Mouse (Mus musculus) MEL (cell line): ENCODE data around the gene Ccdc33. TPM values are rescaled to one million over a fixed set of nuclear protein-coding genes. Genes with fewer than 3 reads are reported as not detected.

ENCODE experiments used
- DNase-seq: peaks from one replicate; pipeline ENCODE4 v3.0.0; 2011; ENCODE audit warnings: low read depth, low spot score
- H3K27ac ChIP-seq: 2 replicates; pipeline ENCODE4 v1.5.1; 2012; ENCODE audit warnings: low read depth, mild to moderate bottlenecking, control low read depth, low read length, moderate library complexity; ENCODE audit not compliant: control insufficient read depth
- H3K27me3 ChIP-seq, 2 experiments: fragments of 150-350 bp in 1 of 2; sonication (generic) in 1 of 2; 2 replicates each; pipeline ENCODE4 v1.6.1; 2012; ENCODE audit warnings: low read length in 2 of 2, mild to moderate bottlenecking in 2 of 2, improper control_type of control experiment in 1 of 2, moderate library complexity in 1 of 2; ENCODE audit not compliant: insufficient read depth in 2 of 2, control insufficient read depth in 1 of 2
- H3K36me3 ChIP-seq, 2 experiments: 2 replicates each; pipeline ENCODE4 v1.6.1; 2012 to 2014; ENCODE audit warnings: low read length in 2 of 2, improper control_type of control experiment in 1 of 2, inconsistent platforms in 1 of 2, mild to moderate bottlenecking in 1 of 2; ENCODE audit not compliant: insufficient read depth in 2 of 2, control insufficient read depth in 1 of 2
- H3K4me1 ChIP-seq, 2 experiments: fragments of 150-350 bp in 1 of 2; sonication (generic) in 1 of 2; 2 replicates each; pipeline ENCODE4 v1.6.1; 2012; ENCODE audit warnings: low read length in 2 of 2, improper control_type of control experiment in 1 of 2, mild to moderate bottlenecking in 1 of 2; ENCODE audit not compliant: insufficient read depth in 2 of 2, control insufficient read depth in 1 of 2
- H3K4me3 ChIP-seq, 2 experiments: fragments of 150-350 bp in 1 of 2; sonication (generic) in 1 of 2; 2 replicates each; pipeline ENCODE4 v1.5.1; 2012; ENCODE audit warnings: low read depth in 2 of 2, low read length in 2 of 2, mild to moderate bottlenecking in 2 of 2, moderate library complexity in 2 of 2, control low read depth in 1 of 2, improper control_type of control experiment in 1 of 2; ENCODE audit not compliant: control insufficient read depth in 1 of 2, insufficient read depth in 1 of 2
- H3K79me2 ChIP-seq: 2 replicates; pipeline ENCODE4 v1.6.1; 2012; ENCODE audit warnings: mild to moderate bottlenecking, low read length, moderate library complexity; ENCODE audit not compliant: control insufficient read depth, poor library complexity, insufficient read depth
- H3K9ac ChIP-seq: 2 replicates; pipeline ENCODE4 v1.6.1; 2012; ENCODE audit warnings: low read depth, mild to moderate bottlenecking, control low read depth, low read length, moderate library complexity; ENCODE audit not compliant: control insufficient read depth, poor library complexity, severe bottlenecking
- H3K9me3 ChIP-seq: fragments of 150-350 bp; sonication (generic); replicated peaks from 2 replicates; pipeline ENCODE4 v1.6.1; 2012; ENCODE audit warnings: mild to moderate bottlenecking, low read length, improper control_type of control experiment, moderate library complexity; ENCODE audit not compliant: insufficient read depth
- BHLHE40 ChIP-seq: IDR thresholded peaks from 2 replicates; pipeline ENCODE4 v1.6.1; 2012; ENCODE audit warnings: low read depth, mild to moderate bottlenecking, inconsistent platforms, low read length, improper control_type of control experiment, borderline replicate concordance
- CHD1 ChIP-seq: IDR thresholded peaks from 2 replicates; pipeline ENCODE4 v1.6.1; 2012; ENCODE audit warnings: low read depth, mild to moderate bottlenecking, inconsistent platforms, low read length, improper control_type of control experiment
- CHD2 ChIP-seq: IDR thresholded peaks from 2 replicates; pipeline ENCODE4 v1.6.1; 2011; ENCODE audit warnings: low read length, improper control_type of control experiment
- CTCF ChIP-seq, 3 experiments: IDR thresholded peaks in 2 of 3; conservative IDR thresholded peaks in 1 of 3; 2 replicates each; pipeline ENCODE4 v1.5.1; 2011 to 2012; ENCODE audit warnings: low read length in 3 of 3, low read depth in 2 of 3, mild to moderate bottlenecking in 2 of 3, improper control_type of control experiment in 1 of 3, inconsistent platforms in 1 of 3, mixed read lengths in 1 of 3, moderate library complexity in 1 of 3; ENCODE audit not compliant: control insufficient read depth in 1 of 3, insufficient read depth in 1 of 3, poor library complexity in 1 of 3, severe bottlenecking in 1 of 3
- ELF1 ChIP-seq: IDR thresholded peaks from 2 replicates; pipeline ENCODE4 v1.6.1; 2014; ENCODE audit warnings: low read depth, mild to moderate bottlenecking, inconsistent platforms, low read length, improper control_type of control experiment, moderate library complexity
- GATA1 ChIP-seq: IDR thresholded peaks from 2 replicates; pipeline ENCODE4 v1.6.1; 2011; ENCODE audit warnings: low read depth, low read length, improper control_type of control experiment
- HCFC1 ChIP-seq: IDR thresholded peaks from 2 replicates; pipeline ENCODE4 v1.6.1; 2012; ENCODE audit warnings: low read depth, mild to moderate bottlenecking, inconsistent platforms, low read length, improper control_type of control experiment, moderate library complexity
- JUND ChIP-seq: IDR thresholded peaks from 2 replicates; pipeline ENCODE4 v1.6.1; 2011; ENCODE audit warnings: low read depth, mild to moderate bottlenecking, improper control_type of control experiment, low read length
- MXI1 ChIP-seq: IDR thresholded peaks from 2 replicates; pipeline ENCODE4 v1.6.1; 2011; ENCODE audit warnings: mild to moderate bottlenecking, low read depth, low read length, improper control_type of control experiment
- MYC ChIP-seq: IDR thresholded peaks from 2 replicates; pipeline ENCODE4 v1.6.1; 2011; ENCODE audit warnings: low read depth, mild to moderate bottlenecking, low read length, improper control_type of control experiment, moderate library complexity
- NELFE ChIP-seq: IDR thresholded peaks from 2 replicates; pipeline ENCODE4 v1.6.1; 2011; ENCODE audit warnings: low read depth, low read length, improper control_type of control experiment
- NRF1 ChIP-seq: IDR thresholded peaks from 2 replicates; pipeline ENCODE4 v1.6.1; 2014; ENCODE audit warnings: low read depth, mild to moderate bottlenecking, inconsistent platforms, low read length, improper control_type of control experiment, moderate library complexity; ENCODE audit not compliant: poor library complexity, insufficient read depth, severe bottlenecking
- POLR2A ChIP-seq, 2 experiments: IDR thresholded peaks; 2 replicates each; pipeline ENCODE4 v1.6.1; 2011 to 2012; ENCODE audit warnings: low read length in 2 of 2, mild to moderate bottlenecking in 2 of 2, control low read depth in 1 of 2, improper control_type of control experiment in 1 of 2, low read depth in 1 of 2, moderate library complexity in 1 of 2; ENCODE audit not compliant: control insufficient read depth in 1 of 2, insufficient read depth in 1 of 2, poor library complexity in 1 of 2
- POLR2AphosphoS5 ChIP-seq: IDR thresholded peaks from 2 replicates; pipeline ENCODE4 v1.6.1; 2012; ENCODE audit warnings: low read depth, borderline replicate concordance, mild to moderate bottlenecking, inconsistent platforms, low read length, moderate library complexity, mixed read lengths
- RAD21 ChIP-seq: IDR thresholded peaks from 2 replicates; pipeline ENCODE4 v1.6.1; 2011; ENCODE audit warnings: mild to moderate bottlenecking, low read depth, low read length, improper control_type of control experiment
- SMC3 ChIP-seq: IDR thresholded peaks from 2 replicates; pipeline ENCODE4 v1.6.1; 2011; ENCODE audit warnings: low read depth, low read length, improper control_type of control experiment
- USF1 ChIP-seq: IDR thresholded peaks from 2 replicates; pipeline ENCODE4 v1.6.1; 2014; ENCODE audit warnings: low read depth, mild to moderate bottlenecking, inconsistent platforms, low read length, improper control_type of control experiment, moderate library complexity
- ZKSCAN1 ChIP-seq: IDR thresholded peaks from 2 replicates; pipeline ENCODE4 v1.6.1; 2012; ENCODE audit warnings: low read depth, mild to moderate bottlenecking, inconsistent platforms, low read length, improper control_type of control experiment, moderate library complexity
- ZNF384 ChIP-seq: IDR thresholded peaks from 2 replicates; pipeline ENCODE4 v1.6.1; 2012; ENCODE audit warnings: low read depth, mild to moderate bottlenecking, inconsistent platforms, low read length, improper control_type of control experiment
- polyA plus RNA-seq, 2 experiments: library from polyadenylated mRNA; stranded (reverse) in 1 of 2; unstranded in 1 of 2; fragments of >175 nt in 1 of 2; fragments of >200 nt in 1 of 2; gene quantifications; 2 replicates each; pipeline versions ENCODE4 v1.2.1 to v1.2.4; 2012; ENCODE audit warnings: low replicate concordance in 2 of 2, low read depth in 1 of 2; ENCODE audit not compliant: insufficient read length in 2 of 2, insufficient read depth in 1 of 2, missing spikeins in 1 of 2
- total RNA-seq: library from RNA; depleted of rRNA; stranded (reverse); fragments of 300-350 nt; gene quantifications from 2 replicates; pipeline ENCODE4 v1.2.3, GENCODE M21; 2012

Ccdc33 gene
- total and polyA plus RNA-seq, 3 experiments, result not detected

GRCm38 (mm10) chr9:58065977-58066730, 52.5 kb downstream of the Ccdc33 start:
- no peak overlapping the region for H3K9ac ChIP-seq
- H3K9me3 ChIP-seq, result no peaks in the 10 kb centered on the region
- no peak overlapping the region for H3K27ac ChIP-seq
- no peaks in the 10 kb centered on the region for H3K79me2 ChIP-seq
- no peak for DNase-seq
- H3K4me3 ChIP-seq, result no peak overlapping the region
- H3K4me1 ChIP-seq, result peaks cover 0 to 14% of the 10 kb centered on the region in 2 experiments; a peak in 1 of 4 replicates
- peaks cover 0 to 5% of the 10 kb centered on the region in 2 experiments; a peak in 3 of 4 replicates for H3K27me3 ChIP-seq
- no peaks in the 10 kb centered on the region for H3K36me3 ChIP-seq
- TF ChIP-seq CTCF (IDR thresholded peaks at IDR 0.05 in 2 of 3, conservative IDR thresholded peaks at IDR 0.05 in 1 of 3; ENCODE audit: control insufficient read depth in 1 of 3, insufficient read depth in 1 of 3, low read depth in 2 of 3, low read length in 3 of 3, poor library complexity in 1 of 3, severe bottlenecking in 1 of 3) (no peak), ZNF384 (no peak), CHD2 (no peak), NELFE (no peak)

GRCm38 (mm10) chr9:58065532-58065931, 53.1 kb downstream of the Ccdc33 start:
- no peak overlapping the region for H3K27ac ChIP-seq
- no peaks in the 10 kb centered on the region for H3K79me2 ChIP-seq
- H3K27me3 ChIP-seq, result peaks cover 0 to 5% of the 10 kb centered on the region in 2 experiments; a peak in 3 of 4 replicates
- DNase-seq, result no peak
- no peak overlapping the region for H3K4me3 ChIP-seq
- no peak overlapping the region for H3K9ac ChIP-seq
- TF ChIP-seq RAD21 (no peak), ZKSCAN1 (no peak), MXI1 (no peak), CHD1 (no peak), CTCF (IDR thresholded peaks at IDR 0.05 in 2 of 3, conservative IDR thresholded peaks at IDR 0.05 in 1 of 3; ENCODE audit: control insufficient read depth in 1 of 3, insufficient read depth in 1 of 3, low read depth in 2 of 3, low read length in 3 of 3, poor library complexity in 1 of 3, severe bottlenecking in 1 of 3) (no peak), ELF1 (no peak), SMC3 (no peak), USF1 (no peak), MYC (no peak), HCFC1 (no peak), GATA1 (no peak), JUND (no peak), POLR2A (IDR thresholded peaks at IDR 0.05; ENCODE audit: control insufficient read depth in 1 of 2, insufficient read depth in 1 of 2, low read depth in 1 of 2, low read length in 2 of 2, poor library complexity in 1 of 2) (no peak), POLR2AphosphoS5 (no peak), BHLHE40 (no peak), NRF1 (no peak)
- no peaks in the 10 kb centered on the region for H3K9me3 ChIP-seq
- H3K4me1 ChIP-seq, result peaks cover 0 to 18% of the 10 kb centered on the region in 2 experiments; a peak in 2 of 4 replicates
- H3K36me3 ChIP-seq, result no peaks in the 10 kb centered on the region
